Mouse (Mus musculus) forebrain, postnatal 0 days (tissue): ENCODE results near the gene Grm7. TPM values are rescaled to one million over a fixed set of nuclear protein-coding genes. Genes with fewer than 3 reads are reported as not detected.
A peak's percentile ranks its signal among the peaks of the same experiment; 100 is the strongest.

ENCODE experiments used
- ATAC-seq: fragments of 200-750 bp; cut with Nextera tagmentation; 2 replicates; pipeline ENCODE4 v1.8.0; 2017; ENCODE audit warnings: mild to moderate bottlenecking, moderate library complexity
- DNase-seq: peaks from one replicate; pipeline ENCODE4 v3.0.0-alpha.2; 2015
- H3K27ac ChIP-seq: fragments of 300-500 bp; sonication (generic); 2 replicates; pipeline ENCODE4 v1.5.1; 2014; ENCODE audit warnings: low read depth, mild to moderate bottlenecking, antibody characterized with exemption, low read length, moderate library complexity, mixed read lengths
- H3K27me3 ChIP-seq: fragments of 300-500 bp; sonication (generic); 2 replicates; pipeline ENCODE4 v1.6.1; 2014; ENCODE audit warnings: mild to moderate bottlenecking, low read length, mixed read lengths; ENCODE audit not compliant: insufficient read depth
- H3K36me3 ChIP-seq: fragments of 300-500 bp; sonication (generic); 2 replicates; pipeline ENCODE4 v1.6.1; 2014; ENCODE audit warnings: mild to moderate bottlenecking, moderate library complexity; ENCODE audit not compliant: insufficient read depth
- H3K4me1 ChIP-seq: fragments of 300-500 bp; sonication (generic); 2 replicates; pipeline ENCODE4 v1.6.1; 2014; ENCODE audit warnings: antibody characterized with exemption; ENCODE audit not compliant: insufficient read depth
- H3K4me2 ChIP-seq: fragments of 300-500 bp; sonication (generic); 2 replicates; pipeline ENCODE4 v1.6.1; 2014; ENCODE audit warnings: low read depth, mild to moderate bottlenecking, moderate library complexity
- H3K4me3 ChIP-seq: fragments of 300-500 bp; sonication (generic); 2 replicates; pipeline ENCODE4 v1.5.1; 2014; ENCODE audit warnings: low read depth, low read length, mixed read lengths
- H3K9ac ChIP-seq: fragments of 300-500 bp; sonication (generic); 2 replicates; pipeline ENCODE4 v1.6.1; 2014; ENCODE audit warnings: mild to moderate bottlenecking
- H3K9me3 ChIP-seq: fragments of 300-500 bp; sonication (generic); 2 replicates; pipeline ENCODE4 v1.6.1; 2016; ENCODE audit warnings: low read length
- CTCF ChIP-seq: sonication (generic); IDR thresholded peaks from 2 replicates; pipeline ENCODE4 v1.5.1; 2016; ENCODE audit warnings: antibody characterized with exemption, control low read depth, low read depth
- WGBS: fragments of 180-500 bp; shearing (Covaris S2); extraction: QIAGEN DNeasy Blood & Tissue Kit; methylation state at CpG from one replicate; pipeline ENCODE4 v1.1.7; 2014; 5-methylcytosine and 5-hydroxymethylcytosine counted together
- polyA plus RNA-seq: library from polyadenylated mRNA; unstranded; fragments of >200 nt; fragmentation: Nextera tagmentation; extraction: Ambion mirVana; gene quantifications from 2 replicates; pipeline ENCODE4 v1.2.1, GENCODE M21; 2015
- total RNA-seq: library from RNA; depleted of rRNA; stranded (reverse); fragments of >200 nt; gene quantifications from 2 replicates; pipeline ENCODE4 v1.2.3, GENCODE M21; 2014

Grm7 gene
- total and polyA plus RNA-seq, 2 experiments from 2014 or later, result 20.7 to 40.7 TPM

- Histone ChIP-seq H3K4me2 (no peak overlapping the region), H3K36me3 (no peaks in the 10 kb centered on the region), H3K27me3 (no peaks in the 10 kb centered on the region), H3K27ac (no peak overlapping the region), H3K9ac (no peak overlapping the region), H3K4me1 (no peaks in the 10 kb centered on the region), H3K9me3 (no peaks in the 10 kb centered on the region), H3K4me3 (no peak overlapping the region)
- ATAC-seq (peak; percentile 40; the same call in 1 of the 2 replicates), DNase-seq (peak; percentile 21)
- WGBS, result 16% methylated on average over 1 of the region's 1 CpGs
- TF ChIP-seq CTCF, result no peak
Measured at GRCm38 (mm10) chr6:111481866-111482265, 836.5 kb downstream of the Grm7 start.

DNA sequence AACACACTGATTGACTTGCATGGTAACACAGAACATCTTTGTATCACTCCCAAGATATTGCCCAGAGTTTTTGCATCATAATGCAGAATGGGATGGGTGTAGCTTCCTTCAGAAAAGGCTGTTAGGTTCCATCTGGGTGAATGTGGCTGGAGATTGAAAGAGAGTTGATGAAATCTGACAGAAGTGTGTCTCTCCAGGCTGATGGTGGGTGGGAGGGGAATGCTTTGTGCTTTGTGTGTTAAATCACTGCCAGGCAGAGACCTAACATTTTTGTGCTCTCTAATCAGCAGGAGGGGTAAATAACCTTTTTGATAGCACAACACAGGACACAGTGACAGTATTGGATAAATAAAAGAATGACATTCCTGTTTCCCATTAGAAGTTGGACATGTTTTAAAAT lies 840.7 kb downstream of the Grm7 start:
- no peak for ATAC-seq
- H3K36me3 ChIP-seq, result no peaks in the 10 kb centered on the region
- no peaks in the 10 kb centered on the region for H3K4me1 ChIP-seq
- H3K4me3 ChIP-seq, result no peak overlapping the region
- no peak overlapping the region for H3K27ac ChIP-seq
- no peak overlapping the region for H3K4me2 ChIP-seq
- no peak overlapping the region for H3K9ac ChIP-seq
- H3K27me3 ChIP-seq, result no peaks in the 10 kb centered on the region
- TF ChIP-seq CTCF, result no peak
- no peak for DNase-seq
- H3K9me3 ChIP-seq, result no peaks in the 10 kb centered on the region

- no peak for TF ChIP-seq CTCF
- Histone ChIP-seq H3K4me3 (no peak overlapping the region), H3K9ac (no peak overlapping the region), H3K27me3 (no peaks in the 10 kb centered on the region), H3K4me2 (no peak overlapping the region), H3K27ac (no peak overlapping the region), H3K36me3 (no peaks in the 10 kb centered on the region), H3K4me1 (no peaks in the 10 kb centered on the region), H3K9me3 (no peaks in the 10 kb centered on the region)
- DNase-seq (no peak), ATAC-seq (no peak)
- WGBS, result 52% methylated on average over 4 of the region's 4 CpGs
Measured at GRCm38 (mm10) chr6:111487556-111487955, 842.2 kb downstream of the Grm7 start.

- H3K4me3 ChIP-seq, result no peak overlapping the region
- TF ChIP-seq CTCF, result no peak
- peak; percentile 25; the same call in 1 of the 2 replicates for ATAC-seq
- no peaks in the 10 kb centered on the region for H3K9me3 ChIP-seq
- no peaks in the 10 kb centered on the region for H3K27me3 ChIP-seq
- peak; percentile 52 for DNase-seq
- no peak overlapping the region for H3K27ac ChIP-seq
- no peaks in the 10 kb centered on the region for H3K4me1 ChIP-seq
- no peaks in the 10 kb centered on the region for H3K36me3 ChIP-seq
- H3K4me2 ChIP-seq, result no peak overlapping the region
- H3K9ac ChIP-seq, result no peak overlapping the region
Measured at GRCm38 (mm10) chr6:111492166-111492565, 846.8 kb downstream of the Grm7 start.

DNA sequence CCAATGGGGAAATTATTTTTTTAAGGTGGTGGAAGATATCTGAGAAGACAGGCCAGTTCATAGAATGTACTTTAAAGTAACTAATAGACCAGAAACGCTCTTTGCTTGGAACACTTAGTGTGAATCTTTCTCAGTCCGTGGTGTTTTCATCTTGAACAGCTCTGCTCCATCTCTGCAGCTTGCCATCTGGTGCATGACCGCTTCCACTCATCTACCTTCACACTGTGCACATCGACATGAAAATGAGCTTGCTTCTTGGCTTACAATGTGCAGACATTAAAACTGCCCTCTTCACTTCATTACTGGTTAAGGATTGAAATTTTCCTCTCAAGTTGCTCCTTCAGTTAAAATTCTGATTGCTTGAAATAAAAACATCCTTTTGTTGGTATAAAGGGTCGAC lies 854.2 kb downstream of the Grm7 start:
- H3K9me3 ChIP-seq, result no peaks in the 10 kb centered on the region
- no peaks in the 10 kb centered on the region for H3K4me1 ChIP-seq
- no peak overlapping the region for H3K4me2 ChIP-seq
- WGBS, result 79% methylated on average over 5 of the region's 5 CpGs
- ATAC-seq, result no peak
- H3K36me3 ChIP-seq, result no peaks in the 10 kb centered on the region
- no peak for TF ChIP-seq CTCF
- no peak overlapping the region for H3K27ac ChIP-seq
- H3K4me3 ChIP-seq, result no peak overlapping the region
- DNase-seq, result no peak
- H3K27me3 ChIP-seq, result no peaks in the 10 kb centered on the region
- H3K9ac ChIP-seq, result no peak overlapping the region

DNA sequence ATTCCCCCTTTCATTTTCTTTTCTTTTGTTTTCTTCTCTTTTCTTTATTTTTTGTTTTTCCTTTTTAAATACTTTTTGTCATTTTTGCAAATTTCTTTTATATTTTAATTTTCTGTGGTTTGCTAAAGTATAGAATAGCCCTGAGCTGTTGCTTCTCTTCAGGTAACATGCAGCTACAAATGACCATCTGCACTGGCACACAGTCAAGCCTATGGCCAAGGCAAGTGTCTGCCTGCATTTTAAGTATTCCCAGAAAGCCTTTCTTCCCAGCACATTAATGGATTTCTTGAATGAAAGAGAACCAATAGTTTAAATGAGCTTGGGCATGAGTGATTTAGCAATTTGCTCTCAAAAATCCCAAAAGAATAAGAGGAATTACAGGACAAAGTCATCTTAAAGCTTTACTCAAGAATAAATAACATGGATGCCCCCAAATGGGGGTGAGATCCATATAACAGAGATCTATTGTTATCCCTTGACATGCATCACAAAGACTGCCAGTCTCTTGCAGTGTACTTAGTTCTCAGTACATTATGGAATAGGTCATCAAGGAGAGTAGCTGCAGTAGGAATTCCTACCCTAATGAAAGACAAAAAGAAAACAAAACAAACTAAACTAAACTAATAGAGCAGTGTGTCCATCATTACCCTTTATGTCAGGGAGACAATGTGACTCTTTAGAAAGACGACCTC lies 865.5 kb downstream of the Grm7 start:
- ATAC-seq, result no peak
- no peak overlapping the region for H3K9ac ChIP-seq
- no peak for DNase-seq

GRCm38 (mm10) chr6:111512359-111512758 lies 867.0 kb downstream of the Grm7 start:
- peak; percentile 70 for ATAC-seq
- WGBS, result 21% methylated on average over 2 of the region's 2 CpGs

More for the DNA sequence above, 865.5 kb downstream of the Grm7 start:
- no peaks in the 10 kb centered on the region for H3K9me3 ChIP-seq
- WGBS, result 20% methylated on average over 1 of the region's 1 CpGs
- no peak overlapping the region for H3K4me3 ChIP-seq
- no peaks in the 10 kb centered on the region for H3K36me3 ChIP-seq
- no peaks in the 10 kb centered on the region for H3K27me3 ChIP-seq
- H3K4me2 ChIP-seq, result no peak overlapping the region
- H3K27ac ChIP-seq, result no peak overlapping the region
- no peaks in the 10 kb centered on the region for H3K4me1 ChIP-seq
- TF ChIP-seq CTCF, result no peak

More at GRCm38 (mm10) chr6:111512359-111512758, 867.0 kb downstream of the Grm7 start:
- peak; percentile 62 for DNase-seq
- Histone ChIP-seq H3K27me3 (no peaks in the 10 kb centered on the region), H3K4me1 (no peaks in the 10 kb centered on the region), H3K27ac (no peak overlapping the region), H3K9ac (no peak overlapping the region), H3K4me3 (no peak overlapping the region), H3K9me3 (no peaks in the 10 kb centered on the region), H3K4me2 (no peak overlapping the region), H3K36me3 (no peaks in the 10 kb centered on the region)
- TF ChIP-seq CTCF, result no peak
